Mouse (Mus musculus) cerebral cortex, adult 2 months (tissue): Measurements from ENCODE around the gene Parvg.

ENCODE experiments used
- WGBS: fragments of 180-500 bp; shearing (Covaris S2); methylation state at CpG from one replicate; pipeline ENCODE4 v1.1.7; 2018; 5-methylcytosine and 5-hydroxymethylcytosine counted together

Parvg gene

GRCm38 (mm10) chr15:84351915-84352844 is 28.4 kb downstream of the Parvg start:
- WGBS, result 39% methylated on average over 21 of the region's 21 CpGs

- 70% methylated on average over 5 of the region's 5 CpGs for WGBS
Observed at GRCm38 (mm10) chr15:84355081-84355480, 31.3 kb downstream of the Parvg start.

- WGBS, result 85% methylated on average over 3 of the region's 3 CpGs
Observed at GRCm38 (mm10) chr15:84364746-84365145, 40.9 kb downstream of the Parvg start.

GRCm38 (mm10) chr15:84365675-84366381 is 42.0 kb downstream of the Parvg start:
- WGBS, result 63% methylated on average over 17 of the region's 17 CpGs

GRCm38 (mm10) chr15:84366574-84366989 is 42.8 kb downstream of the Parvg start:
- 55% methylated on average over 10 of the region's 10 CpGs for WGBS

GRCm38 (mm10) chr15:84367402-84367801 is 43.6 kb downstream of the Parvg start:
- 55% methylated on average over 8 of the region's 8 CpGs for WGBS

GRCm38 (mm10) chr15:84372801-84373200 is 49.0 kb downstream of the Parvg start:
- 75% methylated on average over 5 of the region's 5 CpGs for WGBS

- WGBS, result 79% methylated on average over 9 of the region's 9 CpGs
Observed at GRCm38 (mm10) chr15:84378734-84379133, 54.9 kb downstream of the Parvg start.

GRCm38 (mm10) chr15:84380181-84380580 is 56.4 kb downstream of the Parvg start:
- 73% methylated on average over 10 of the region's 10 CpGs for WGBS

GRCm38 (mm10) chr15:84384066-84384465 is 60.2 kb downstream of the Parvg start:
- WGBS, result 90% methylated on average over 9 of the region's 9 CpGs

- WGBS, result 58% methylated on average over 8 of the region's 8 CpGs
Observed at GRCm38 (mm10) chr15:84385995-84386565, 62.3 kb downstream of the Parvg start.

- 84% methylated on average over 8 of the region's 8 CpGs for WGBS
Observed at GRCm38 (mm10) chr15:84388698-84389131, 64.9 kb downstream of the Parvg start.

- 94% methylated on average over 4 of the region's 4 CpGs for WGBS
Observed at GRCm38 (mm10) chr15:84392131-84392530, 68.3 kb downstream of the Parvg start.
